Mouse (Mus musculus): ENCODE measurements around the gene Endod1. TPM values are rescaled to one million over a fixed set of nuclear protein-coding genes. Genes with fewer than 3 reads are reported as not detected.
A peak's percentile ranks its signal among the peaks of the same experiment; 100 is the strongest.

The Endod1 gene
- polyA plus RNA-seq (2015; fragmentation: Nextera tagmentation; extraction: Ambion mirVana) = 26.3 and 26.7 TPM in 2 replicates

- H3K9ac ChIP-seq = peak within 1 kb of the TSS; percentile 64
- no peaks in the 10 kb centered on the region for H3K9me3 ChIP-seq
- H3K4me2 ChIP-seq (replicated peaks) = peak within 1 kb of the TSS; percentile 93
- no peaks in the 10 kb centered on the region for H3K27me3 ChIP-seq (replicated peaks)
- no peaks in the 10 kb centered on the region for H3K36me3 ChIP-seq
- WGBS = 2% methylated on average over 8 of the region's 8 CpGs
- peak; percentile 64 for ATAC-seq
- peak within 1 kb of the TSS; percentile 85 for H3K27ac ChIP-seq
- H3K4me3 ChIP-seq (replicated peaks) = peak within 1 kb of the TSS; percentile 66
- peaks cover 26% of the 10 kb centered on the region for H3K4me1 ChIP-seq (replicated peaks)
These were observed at the start of gene Endod1 for GRCm38 (mm10) chr9:14381353-14382055. Endod1 (minus strand) TSS chr9:14381507.

GRCm38 (mm10) chr9:14409153-14409552 is 27.8 kb upstream of the Endod1 start:
- H3K27me3 ChIP-seq (replicated peaks) = no peaks in the 10 kb centered on the region
- no peak overlapping the region for H3K4me2 ChIP-seq (replicated peaks)
- no peak overlapping the region for H3K27ac ChIP-seq
- H3K4me3 ChIP-seq (replicated peaks) = no peak overlapping the region
- ATAC-seq = no peak
- H3K9me3 ChIP-seq = no peaks in the 10 kb centered on the region
- no peaks in the 10 kb centered on the region for H3K4me1 ChIP-seq (replicated peaks)
- H3K36me3 ChIP-seq = no peaks in the 10 kb centered on the region
- 92% methylated on average over 5 of the region's 5 CpGs for WGBS
- H3K9ac ChIP-seq = no peak overlapping the region

GRCm38 (mm10) chr9:14408044-14408443 is 26.7 kb upstream of the Endod1 start:
- H3K4me3 ChIP-seq (replicated peaks) = no peak overlapping the region
- no peaks in the 10 kb centered on the region for H3K9me3 ChIP-seq
- no peaks in the 10 kb centered on the region for H3K4me1 ChIP-seq (replicated peaks)
- no peak overlapping the region for H3K27ac ChIP-seq
- no peak overlapping the region for H3K4me2 ChIP-seq (replicated peaks)
- WGBS = 70% methylated on average over 4 of the region's 4 CpGs
- no peak overlapping the region for H3K9ac ChIP-seq
- no peak for ATAC-seq
- H3K36me3 ChIP-seq = no peaks in the 10 kb centered on the region
- H3K27me3 ChIP-seq (replicated peaks) = no peaks in the 10 kb centered on the region

GRCm38 (mm10) chr9:14406056-14406455 is 24.7 kb upstream of the Endod1 start:
- no peak overlapping the region for H3K4me2 ChIP-seq (replicated peaks)
- H3K9ac ChIP-seq = no peak overlapping the region
- no peaks in the 10 kb centered on the region for H3K4me1 ChIP-seq (replicated peaks)
- no peak for ATAC-seq
- whole genome bisulfite sequencing = 76% methylated on average over 1 of the region's 1 CpGs
- H3K9me3 ChIP-seq = no peaks in the 10 kb centered on the region
- no peaks in the 10 kb centered on the region for H3K27me3 ChIP-seq (replicated peaks)
- H3K36me3 ChIP-seq = no peaks in the 10 kb centered on the region
- H3K4me3 ChIP-seq (replicated peaks) = no peak overlapping the region
- no peak overlapping the region for H3K27ac ChIP-seq

GRCm38 (mm10) chr9:14402099-14402498 is 20.8 kb upstream of the Endod1 start:
- WGBS = 81% methylated on average over 1 of the region's 1 CpGs
- H3K27me3 ChIP-seq (replicated peaks) = no peaks in the 10 kb centered on the region
- no peak for ATAC-seq

GRCm38 (mm10) chr9:14400392-14400791 is 19.1 kb upstream of the Endod1 start:
- 90% methylated on average over 5 of the region's 5 CpGs for WGBS
- Histone ChIP-seq H3K9ac (no peak overlapping the region), H3K4me2 (replicated peaks) (no peak overlapping the region), H3K27ac (no peak overlapping the region), H3K4me3 (replicated peaks) (no peak overlapping the region), H3K27me3 (replicated peaks) (no peaks in the 10 kb centered on the region), H3K36me3 (no peaks in the 10 kb centered on the region), H3K4me1 (replicated peaks) (no peaks in the 10 kb centered on the region), H3K9me3 (no peaks in the 10 kb centered on the region)
- ATAC-seq = no peak

More at GRCm38 (mm10) chr9:14402099-14402498, 20.8 kb upstream of the Endod1 start:
- no peak overlapping the region for H3K9ac ChIP-seq
- H3K4me1 ChIP-seq (replicated peaks) = no peaks in the 10 kb centered on the region
- no peak overlapping the region for H3K27ac ChIP-seq
- no peak overlapping the region for H3K4me2 ChIP-seq (replicated peaks)
- H3K4me3 ChIP-seq (replicated peaks) = no peak overlapping the region
- H3K36me3 ChIP-seq = no peaks in the 10 kb centered on the region
- no peaks in the 10 kb centered on the region for H3K9me3 ChIP-seq

- Histone ChIP-seq H3K9ac (no peak overlapping the region), H3K4me2 (replicated peaks) (no peak overlapping the region), H3K4me3 (replicated peaks) (no peak overlapping the region), H3K27me3 (replicated peaks) (no peaks in the 10 kb centered on the region), H3K36me3 (no peaks in the 10 kb centered on the region), H3K27ac (no peak overlapping the region), H3K9me3 (no peaks in the 10 kb centered on the region), H3K4me1 (replicated peaks) (no peaks in the 10 kb centered on the region)
- no peak for ATAC-seq
- 88% methylated on average over 1 of the region's 1 CpGs for WGBS
These were observed 17.6 kb upstream of the Endod1 start for GRCm38 (mm10) chr9:14398946-14399345.

- Histone ChIP-seq H3K4me3 (replicated peaks) (no peak overlapping the region), H3K4me1 (replicated peaks) (no peaks in the 10 kb centered on the region), H3K9ac (no peak overlapping the region), H3K9me3 (no peaks in the 10 kb centered on the region), H3K4me2 (replicated peaks) (no peak overlapping the region), H3K36me3 (no peaks in the 10 kb centered on the region), H3K27ac (no peak overlapping the region), H3K27me3 (replicated peaks) (no peaks in the 10 kb centered on the region)
- ATAC-seq = no peak
- 55% methylated on average over 1 of the region's 1 CpGs for WGBS
These were observed 16.8 kb upstream of the Endod1 start for GRCm38 (mm10) chr9:14398084-14398483.

- Histone ChIP-seq H3K4me1 (replicated peaks) (no peaks in the 10 kb centered on the region), H3K9ac (no peak overlapping the region), H3K27ac (no peak overlapping the region), H3K36me3 (no peaks in the 10 kb centered on the region), H3K4me3 (replicated peaks) (no peak overlapping the region), H3K27me3 (replicated peaks) (no peaks in the 10 kb centered on the region), H3K9me3 (no peaks in the 10 kb centered on the region), H3K4me2 (replicated peaks) (no peak overlapping the region)
- ATAC-seq = no peak
- 87% methylated on average over 6 of the region's 6 CpGs for WGBS
These were observed 16.1 kb upstream of the Endod1 start for GRCm38 (mm10) chr9:14397449-14397819.

GRCm38 (mm10) chr9:14396819-14397448 is 15.6 kb upstream of the Endod1 start:
- no peak overlapping the region for H3K27ac ChIP-seq
- H3K4me3 ChIP-seq (replicated peaks) = no peak overlapping the region
- no peak overlapping the region for H3K4me2 ChIP-seq (replicated peaks)
- 78% methylated on average over 3 of the region's 3 CpGs for WGBS
- H3K27me3 ChIP-seq (replicated peaks) = no peaks in the 10 kb centered on the region
- H3K9me3 ChIP-seq = no peaks in the 10 kb centered on the region
- H3K4me1 ChIP-seq (replicated peaks) = no peaks in the 10 kb centered on the region
- no peak for ATAC-seq
- H3K36me3 ChIP-seq = no peaks in the 10 kb centered on the region
- H3K9ac ChIP-seq = no peak overlapping the region

- Histone ChIP-seq H3K27me3 (replicated peaks) (no peaks in the 10 kb centered on the region), H3K4me3 (replicated peaks) (no peak overlapping the region), H3K9ac (no peak overlapping the region), H3K36me3 (no peaks in the 10 kb centered on the region), H3K9me3 (no peaks in the 10 kb centered on the region), H3K4me2 (replicated peaks) (no peak overlapping the region), H3K4me1 (replicated peaks) (no peaks in the 10 kb centered on the region), H3K27ac (no peak overlapping the region)
- WGBS = 60% methylated on average over 2 of the region's 2 CpGs
- no peak for ATAC-seq
These were observed 14.8 kb upstream of the Endod1 start for GRCm38 (mm10) chr9:14396096-14396495.

- no peaks in the 10 kb centered on the region for H3K27me3 ChIP-seq (replicated peaks)
- no peak for ATAC-seq
- H3K4me2 ChIP-seq (replicated peaks) = no peak overlapping the region
- H3K4me3 ChIP-seq (replicated peaks) = no peak overlapping the region
- no peaks in the 10 kb centered on the region for H3K9me3 ChIP-seq
- WGBS = 47% methylated on average over 2 of the region's 2 CpGs
- H3K9ac ChIP-seq = no peak overlapping the region
- no peak overlapping the region for H3K27ac ChIP-seq
- H3K36me3 ChIP-seq = no peaks in the 10 kb centered on the region
- no peaks in the 10 kb centered on the region for H3K4me1 ChIP-seq (replicated peaks)
These were observed 13.8 kb upstream of the Endod1 start for GRCm38 (mm10) chr9:14394956-14395561.
